Mouse (Mus musculus) thymus, postnatal 36 days (tissue): ENCODE results near the gene Ctag2.

ENCODE experiments used
- DNase-seq, 2 experiments: peaks; one replicate each; pipeline ENCODE4 v3.0.0; 2022; ENCODE audit warnings: mixed read lengths in 2 of 2

The Ctag2 gene

DNA sequence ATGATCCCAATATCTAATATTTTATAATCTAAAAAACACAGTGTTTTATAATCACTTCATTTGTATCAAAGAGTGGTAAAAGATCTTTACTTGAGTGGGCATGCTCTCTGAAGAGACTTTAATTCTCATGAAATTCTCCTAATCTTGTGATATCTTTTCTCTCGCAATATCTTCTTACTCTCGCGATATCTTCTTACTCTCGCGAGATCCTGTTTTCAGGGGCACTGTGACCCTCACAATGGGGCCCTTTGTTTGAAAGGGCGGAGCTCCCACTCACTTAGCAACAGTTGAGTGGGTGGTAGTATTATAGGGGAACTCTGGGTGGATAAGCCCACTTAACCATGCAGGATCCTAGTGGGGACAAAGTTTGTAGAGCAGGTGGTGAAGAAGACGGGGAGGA, at the start of gene Ctag2:
Gene Ctag2 (plus strand): TSS at position 301 of the 400 bp plus-strand sequence.
- DNase-seq: no peak
